Mouse (Mus musculus) erythroblast, embryonic 14.5 days (primary cell): Measurements from ENCODE around the gene Smad5.

Experiments used
- GATA1 ChIP-seq: IDR thresholded peaks from 2 replicates; pipeline ENCODE4 v1.6.1; 2012; ENCODE audit warnings: low read length, inconsistent platforms, mixed read lengths
- TAL1 ChIP-seq: IDR thresholded peaks from 3 replicates; pipeline ENCODE4 v1.6.1; 2012; ENCODE audit warnings: low read length, inconsistent platforms, mixed read lengths

- TF ChIP-seq TAL1 (no peak), GATA1 (no peak)
These were observed 46.6 kb downstream of the Smad5 start for GRCm38 (mm10) chr13:56749377-56749776.
